Mouse (Mus musculus): Measurements from ENCODE around the gene Ago3. TPM values are rescaled to one million over a fixed set of nuclear protein-coding genes. Genes with fewer than 3 reads are reported as not detected.

Gene Ago3
- total RNA-seq, 1 experiment, result 17.8 TPM

DNA sequence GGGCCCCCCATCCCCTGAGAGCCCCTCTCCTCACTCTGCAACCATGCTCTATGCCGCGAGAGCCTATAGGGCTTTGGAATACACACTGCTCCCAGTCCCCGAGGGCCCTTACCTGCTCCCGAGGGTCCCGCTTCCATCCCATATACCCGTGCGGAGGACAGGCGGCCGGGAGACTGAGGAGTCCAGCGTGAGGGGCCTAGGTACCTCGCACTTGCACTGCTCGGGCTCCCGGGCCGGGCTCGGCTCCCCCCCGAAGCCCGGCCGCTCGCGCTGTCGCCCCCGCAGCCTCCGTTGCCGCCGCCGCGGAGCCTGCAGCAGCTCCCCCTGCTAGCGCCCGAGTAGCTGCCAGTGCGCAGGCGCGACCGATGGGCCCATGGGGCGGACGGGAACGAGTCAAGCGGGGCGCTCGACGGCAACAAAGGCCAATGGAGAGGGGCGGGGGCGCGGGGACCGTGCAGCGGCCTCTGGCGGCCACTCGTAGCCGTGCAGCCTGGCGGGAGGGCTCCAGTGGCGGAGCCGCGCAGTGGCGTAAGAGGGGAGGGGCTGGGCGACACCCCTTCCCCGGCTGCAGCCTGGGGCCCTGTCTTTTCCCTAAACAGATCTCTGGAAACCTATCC, 39.0 kb upstream of the Ago3 start, which contains the start of gene Ago1:
Ago1 (minus strand) TSS at position 299 of the 617 bp plus-strand sequence.
- H3K36me3 ChIP-seq (ENCODE audit: control insufficient read depth, insufficient read depth, low read length, poor library complexity, severe bottlenecking), result no peaks in the 10 kb centered on the region
- H3K9ac ChIP-seq (ENCODE audit: insufficient read depth, low read depth, low read length, poor library complexity, severe bottlenecking), result peak within 1 kb of the TSS; percentile 92
- no peaks in the 10 kb centered on the region for H3K9me3 ChIP-seq (ENCODE audit: control insufficient read depth, insufficient read depth, low read depth, low read length)
- TF ChIP-seq MAFK (IDR thresholded peaks at IDR 0.05; ENCODE audit: insufficient read depth, low read depth, low read length) (no peak), ZNF384 (IDR thresholded peaks at IDR 0.05; ENCODE audit: low read depth, low read length) (no peak), HCFC1 (IDR thresholded peaks at IDR 0.05; ENCODE audit: borderline replicate concordance, insufficient read depth, low read length) (no peak), ZC3H11A (IDR thresholded peaks at IDR 0.05; ENCODE audit: borderline replicate concordance, low read depth, low read length) (no peak), CHD2 (IDR thresholded peaks at IDR 0.05; ENCODE audit: low read depth, low read length) (no peak)
- peak within 1 kb of the TSS; percentile 93 to 98 for H3K4me3 ChIP-seq (ENCODE audit: insufficient read depth in 1 of 2, low read depth in 1 of 2, low read length in 2 of 2, poor library complexity in 1 of 2, severe bottlenecking in 1 of 2)
- in situ Hi-C loops (cut with MboI; ENCODE audit: low sequenced_read_pairs in 2 of 2, unreplicated experiment in 2 of 2), result no loop called here
- peak within 1 kb of the TSS; percentile 85 for H3K27ac ChIP-seq (ENCODE audit: insufficient read depth, low read depth, low read length, poor library complexity, severe bottlenecking)
- H3K4me1 ChIP-seq (ENCODE audit: control insufficient read depth in 2 of 2, insufficient read depth in 2 of 2, low read length in 2 of 2, poor library complexity in 1 of 2), result peaks cover 10% of the 10 kb centered on the region in 2 experiments; a peak in 3 of 4 replicates
- DNase-seq (ENCODE audit: low read depth, low spot score), result peak; percentile 93

DNA sequence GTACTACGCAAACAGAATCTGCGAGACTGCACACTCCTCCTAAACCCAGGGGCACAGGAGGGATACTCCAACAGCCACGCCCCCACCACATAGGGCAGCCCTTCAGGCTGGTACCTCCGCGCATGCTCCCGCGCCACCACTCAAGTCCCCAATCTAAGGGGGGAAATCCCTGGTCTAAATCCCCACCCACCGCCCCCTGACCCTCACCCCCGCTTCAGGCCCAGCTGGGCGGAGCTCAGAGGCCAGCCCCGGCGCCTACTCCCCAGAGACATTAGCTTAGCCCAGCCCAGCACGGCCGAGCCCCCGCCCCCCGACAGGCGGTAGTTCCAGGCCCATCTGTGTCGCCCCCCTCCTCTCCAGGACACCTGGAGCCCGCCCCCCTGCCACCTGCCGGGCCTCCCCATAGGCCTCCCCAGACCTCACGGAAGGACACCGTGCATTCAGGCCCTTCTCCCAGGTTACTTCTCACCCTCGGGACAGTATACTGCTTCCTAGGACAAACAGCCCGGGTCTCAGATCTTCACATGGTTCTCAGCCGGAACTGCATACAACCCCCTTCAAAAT, 38.4 kb upstream of the Ago3 start:
- Histone ChIP-seq H3K4me3 (ENCODE audit: insufficient read depth in 1 of 2, low read depth in 1 of 2, low read length in 2 of 2, poor library complexity in 1 of 2, severe bottlenecking in 1 of 2) (peak overlapping the region; percentile 93 to 98), H3K36me3 (ENCODE audit: control insufficient read depth, insufficient read depth, low read length, poor library complexity, severe bottlenecking) (no peaks in the 10 kb centered on the region), H3K9ac (ENCODE audit: insufficient read depth, low read depth, low read length, poor library complexity, severe bottlenecking) (peak overlapping the region; percentile 92), H3K9me3 (ENCODE audit: control insufficient read depth, insufficient read depth, low read depth, low read length) (no peaks in the 10 kb centered on the region), H3K27ac (ENCODE audit: insufficient read depth, low read depth, low read length, poor library complexity, severe bottlenecking) (peak overlapping the region; percentile 85), H3K4me1 (ENCODE audit: control insufficient read depth in 2 of 2, insufficient read depth in 2 of 2, low read length in 2 of 2, poor library complexity in 1 of 2) (peaks cover 11 to 16% of the 10 kb centered on the region in 2 experiments; a peak in 3 of 4 replicates)
- peak; percentile 91 for DNase-seq (ENCODE audit: low read depth, low spot score)
- in situ Hi-C loops (cut with MboI; ENCODE audit: low sequenced_read_pairs in 2 of 2, unreplicated experiment in 2 of 2), result no loop called here
- TF ChIP-seq CHD2 (IDR thresholded peaks at IDR 0.05; ENCODE audit: low read depth, low read length) (0 out of 2 replicates have a peak, but pooled peaks have one; percentile 1), ZNF384 (IDR thresholded peaks at IDR 0.05; ENCODE audit: low read depth, low read length) (0 out of 2 replicates have a peak, but pooled peaks have one; percentile 9), ZC3H11A (IDR thresholded peaks at IDR 0.05; ENCODE audit: borderline replicate concordance, low read depth, low read length) (no peak)

DNA sequence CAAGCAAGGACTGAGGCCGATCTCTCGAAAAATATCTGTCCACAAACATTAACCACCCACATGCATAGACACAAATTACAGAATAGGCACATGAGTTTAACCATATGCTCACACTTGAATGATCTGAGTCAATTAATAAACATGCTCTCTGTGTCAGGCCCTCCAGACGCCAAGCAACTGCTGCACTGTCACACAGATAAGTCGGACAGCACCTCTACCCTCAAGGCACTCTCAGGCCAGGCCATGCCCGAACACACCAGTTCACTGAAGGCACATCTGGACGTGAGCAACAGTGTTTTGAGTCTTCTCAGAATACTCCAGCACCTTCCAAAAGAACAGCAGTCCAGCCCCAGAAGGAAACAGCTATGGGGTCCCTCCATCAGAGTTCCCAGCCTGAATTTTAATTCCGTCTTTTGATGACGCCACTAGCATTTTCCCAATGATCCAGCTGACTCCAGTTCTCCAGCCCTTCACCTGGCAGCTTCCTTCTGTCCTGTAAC, 36.9 kb upstream of the Ago3 start:
- H3K27ac ChIP-seq (ENCODE audit: insufficient read depth, low read depth, low read length, poor library complexity, severe bottlenecking), result peak overlapping the region; percentile 78
- DNase-seq (ENCODE audit: low read depth, low spot score), result no peak
- H3K4me3 ChIP-seq (ENCODE audit: insufficient read depth in 1 of 2, low read depth in 1 of 2, low read length in 2 of 2, poor library complexity in 1 of 2, severe bottlenecking in 1 of 2), result peak overlapping the region; percentile 29 to 98
- no peaks in the 10 kb centered on the region for H3K9me3 ChIP-seq (ENCODE audit: control insufficient read depth, insufficient read depth, low read depth, low read length)
- in situ Hi-C loops (cut with MboI; ENCODE audit: low sequenced_read_pairs in 2 of 2, unreplicated experiment in 2 of 2), result no loop called here
- H3K4me1 ChIP-seq (ENCODE audit: control insufficient read depth in 2 of 2, insufficient read depth in 2 of 2, low read length in 2 of 2, poor library complexity in 1 of 2), result peaks cover 15 to 16% of the 10 kb centered on the region in 2 experiments; a peak in 3 of 4 replicates
- no peak for TF ChIP-seq ZC3H11A (IDR thresholded peaks at IDR 0.05; ENCODE audit: borderline replicate concordance, low read depth, low read length)
- no peak for TF ChIP-seq ZNF384 (IDR thresholded peaks at IDR 0.05; ENCODE audit: low read depth, low read length)
- TF ChIP-seq CHD2 (IDR thresholded peaks at IDR 0.05; ENCODE audit: low read depth, low read length), result no peak
- TF ChIP-seq MAFK (IDR thresholded peaks at IDR 0.05; ENCODE audit: insufficient read depth, low read depth, low read length), result no peak
- no peak for TF ChIP-seq HCFC1 (IDR thresholded peaks at IDR 0.05; ENCODE audit: borderline replicate concordance, insufficient read depth, low read length)
- peaks cover 2% of the 10 kb centered on the region; the same call in 1 of the 2 replicates for H3K36me3 ChIP-seq (ENCODE audit: control insufficient read depth, insufficient read depth, low read length, poor library complexity, severe bottlenecking)
- peak overlapping the region; percentile 6; the same call in 1 of the 2 replicates for H3K9ac ChIP-seq (ENCODE audit: insufficient read depth, low read depth, low read length, poor library complexity, severe bottlenecking)

DNA sequence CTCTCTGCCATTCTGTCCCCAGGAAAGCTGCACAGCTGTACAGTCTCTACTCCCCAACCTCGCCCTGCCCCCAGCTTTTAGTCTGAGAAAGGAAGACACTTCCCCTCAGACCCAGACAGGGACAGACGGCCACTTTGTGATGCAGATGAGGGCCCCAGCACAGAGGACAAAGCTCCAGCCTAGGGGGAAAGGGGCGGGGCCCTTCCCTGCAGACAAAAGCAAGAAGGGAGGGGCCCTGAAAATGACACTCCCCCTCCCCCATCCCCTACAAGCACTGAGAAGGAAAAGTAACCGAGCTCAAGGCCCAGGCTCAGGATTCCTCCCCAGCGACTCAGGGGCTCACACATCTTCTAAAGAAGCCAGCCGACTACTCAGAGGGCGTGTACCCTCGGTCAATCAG, 36.5 kb upstream of the Ago3 start:
- TF ChIP-seq CHD2 (IDR thresholded peaks at IDR 0.05; ENCODE audit: low read depth, low read length) (peak; percentile 51; the same call in 1 of the 2 replicates), ZNF384 (IDR thresholded peaks at IDR 0.05; ENCODE audit: low read depth, low read length) (no peak), HCFC1 (IDR thresholded peaks at IDR 0.05; ENCODE audit: borderline replicate concordance, insufficient read depth, low read length) (no peak)
- Histone ChIP-seq H3K27ac (ENCODE audit: insufficient read depth, low read depth, low read length, poor library complexity, severe bottlenecking) (peak overlapping the region; percentile 87), H3K9ac (ENCODE audit: insufficient read depth, low read depth, low read length, poor library complexity, severe bottlenecking) (peak overlapping the region; percentile 40; the same call in 1 of the 2 replicates), H3K4me1 (ENCODE audit: control insufficient read depth in 2 of 2, insufficient read depth in 2 of 2, low read length in 2 of 2, poor library complexity in 1 of 2) (peaks cover 16% of the 10 kb centered on the region in 2 experiments; a peak in 3 of 4 replicates), H3K9me3 (ENCODE audit: control insufficient read depth, insufficient read depth, low read depth, low read length) (no peaks in the 10 kb centered on the region), H3K4me3 (ENCODE audit: insufficient read depth in 1 of 2, low read depth in 1 of 2, low read length in 2 of 2, poor library complexity in 1 of 2, severe bottlenecking in 1 of 2) (peak overlapping the region; percentile 67 to 98), H3K36me3 (ENCODE audit: control insufficient read depth, insufficient read depth, low read length, poor library complexity, severe bottlenecking) (peaks cover 2% of the 10 kb centered on the region; the same call in 1 of the 2 replicates)
- in situ Hi-C loops (cut with MboI; ENCODE audit: low sequenced_read_pairs in 2 of 2, unreplicated experiment in 2 of 2), result no loop called here
- DNase-seq (ENCODE audit: low read depth, low spot score), result peak; percentile 99
